Mouse (Mus musculus): ENCODE results near the gene Chpf. TPM values are rescaled to one million over a fixed set of nuclear protein-coding genes. Genes with fewer than 3 reads are reported as not detected.

Chpf gene
- polyA plus RNA-seq, 1 experiment from 2014 or later, result 39.7 TPM

GRCm38 (mm10) chr1:75487405-75488161 lies 8.5 kb upstream of the Chpf start:
- Histone ChIP-seq H3K27me3 (ENCODE audit: control insufficient read depth, insufficient read depth, low read length) (peaks cover 46% of the 10 kb centered on the region), H3K9me3 (ENCODE audit: control insufficient read depth, low read length) (no peaks in the 10 kb centered on the region), H3K4me2 (ENCODE audit: low read length) (peak overlapping the region; percentile 86), H3K27ac (replicated peaks; ENCODE audit: low read depth, low read length) (no peak overlapping the region), H3K36me3 (ENCODE audit: control insufficient read depth, insufficient read depth, low read length) (peaks cover 50% of the 10 kb centered on the region), H3K9ac (replicated peaks; ENCODE audit: low read length) (peak overlapping the region; percentile 45; the same call in 1 of the 2 replicates), H3K4me3 (replicated peaks; ENCODE audit: low read depth, low read length) (peak overlapping the region; percentile 45), H3K4me1 (ENCODE audit: control insufficient read depth, insufficient read depth, low read length) (peaks cover 18% of the 10 kb centered on the region)
- WGBS, result 1% methylated on average over 62 of the region's 62 CpGs
- DNase-seq, result peak; percentile 84
- peak; percentile 70 for ATAC-seq (ENCODE audit: low FRiP score, low TSS enrichment)

DNA sequence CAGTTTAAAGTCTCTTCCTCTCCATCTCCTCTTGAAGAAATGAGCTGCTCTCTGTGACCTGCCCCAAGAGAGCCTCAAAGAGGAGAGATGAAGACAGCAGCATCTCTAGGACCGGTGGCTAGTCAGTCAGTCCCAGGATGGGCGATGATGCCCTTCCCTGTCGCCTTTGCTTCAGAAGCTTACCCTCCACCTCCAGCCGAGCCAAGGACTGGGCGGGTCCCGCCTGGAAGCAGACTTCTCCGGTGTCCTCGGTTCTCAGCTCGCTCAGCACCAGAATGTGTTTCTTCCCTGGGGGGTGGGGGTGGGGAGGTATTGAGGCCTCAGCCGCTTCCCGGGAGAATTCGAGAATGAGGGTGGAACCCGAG lies 7.9 kb upstream of the Chpf start:
- ATAC-seq (ENCODE audit: low FRiP score, low TSS enrichment) (no peak), DNase-seq (no peak)
- peaks cover 53% of the 10 kb centered on the region for H3K36me3 ChIP-seq (ENCODE audit: control insufficient read depth, insufficient read depth, low read length)

DNA sequence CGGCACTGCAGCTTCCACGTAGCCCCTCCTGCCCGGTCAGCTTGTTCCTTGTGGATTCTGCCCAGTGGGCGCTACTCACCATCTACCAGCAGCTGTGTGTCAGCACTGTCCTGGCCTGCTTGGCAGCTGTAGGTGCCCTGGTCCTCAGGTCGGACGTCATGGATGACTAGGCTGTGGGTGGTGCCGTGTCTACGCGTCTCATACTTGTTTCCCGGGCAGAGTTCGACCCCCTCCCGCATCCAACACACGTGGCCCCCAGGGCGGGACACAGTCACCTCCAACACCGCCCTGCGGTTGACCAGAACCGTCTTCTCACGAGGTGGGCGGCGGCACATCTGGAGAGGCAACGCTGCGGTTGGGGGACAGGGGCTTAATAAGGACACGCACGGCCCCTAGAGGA lies 7.5 kb upstream of the Chpf start:
- H3K9me3 ChIP-seq (ENCODE audit: control insufficient read depth, low read length), result no peaks in the 10 kb centered on the region
- peaks cover 46% of the 10 kb centered on the region for H3K27me3 ChIP-seq (ENCODE audit: control insufficient read depth, insufficient read depth, low read length)
- DNase-seq (no peak), ATAC-seq (ENCODE audit: low FRiP score, low TSS enrichment) (no peak)
- 6% methylated on average over 24 of the region's 24 CpGs for WGBS
- no peak overlapping the region for H3K27ac ChIP-seq (replicated peaks; ENCODE audit: low read depth, low read length)
- peaks cover 50% of the 10 kb centered on the region for H3K36me3 ChIP-seq (ENCODE audit: control insufficient read depth, insufficient read depth, low read length)
- H3K9ac ChIP-seq (replicated peaks; ENCODE audit: low read length), result no peak overlapping the region; the same call in 1 of the 2 replicates
- H3K4me1 ChIP-seq (ENCODE audit: control insufficient read depth, insufficient read depth, low read length), result peaks cover 18% of the 10 kb centered on the region
- H3K4me2 ChIP-seq (ENCODE audit: low read length), result peak overlapping the region; percentile 86
- no peak overlapping the region for H3K4me3 ChIP-seq (replicated peaks; ENCODE audit: low read depth, low read length)

More for the DNA sequence above, 7.9 kb upstream of the Chpf start:
- peak overlapping the region; percentile 45 for H3K4me3 ChIP-seq (replicated peaks; ENCODE audit: low read depth, low read length)
- no peak overlapping the region for H3K27ac ChIP-seq (replicated peaks; ENCODE audit: low read depth, low read length)
- peak overlapping the region; percentile 45; the same call in 1 of the 2 replicates for H3K9ac ChIP-seq (replicated peaks; ENCODE audit: low read length)
- 1% methylated on average over 13 of the region's 13 CpGs for WGBS
- peak overlapping the region; percentile 86 for H3K4me2 ChIP-seq (ENCODE audit: low read length)
- peaks cover 46% of the 10 kb centered on the region for H3K27me3 ChIP-seq (ENCODE audit: control insufficient read depth, insufficient read depth, low read length)
- H3K4me1 ChIP-seq (ENCODE audit: control insufficient read depth, insufficient read depth, low read length), result peaks cover 18% of the 10 kb centered on the region
- no peaks in the 10 kb centered on the region for H3K9me3 ChIP-seq (ENCODE audit: control insufficient read depth, low read length)

GRCm38 (mm10) chr1:75480735-75481134 lies 1.6 kb upstream of the Chpf start:
- DNase-seq, result no peak
- Histone ChIP-seq H3K9ac (replicated peaks; ENCODE audit: low read length) (peak overlapping the region; percentile 90; the same call in 1 of the 2 replicates), H3K36me3 (ENCODE audit: control insufficient read depth, insufficient read depth, low read length) (peaks cover 47% of the 10 kb centered on the region), H3K27ac (replicated peaks; ENCODE audit: low read depth, low read length) (no peak overlapping the region), H3K4me3 (replicated peaks; ENCODE audit: low read depth, low read length) (peak overlapping the region; percentile 87), H3K4me1 (ENCODE audit: control insufficient read depth, insufficient read depth, low read length) (peaks cover 32% of the 10 kb centered on the region), H3K4me2 (ENCODE audit: low read length) (peak overlapping the region; percentile 86), H3K9me3 (ENCODE audit: control insufficient read depth, low read length) (no peaks in the 10 kb centered on the region), H3K27me3 (ENCODE audit: control insufficient read depth, insufficient read depth, low read length) (peaks cover 16% of the 10 kb centered on the region)
- WGBS, result 86% methylated on average over 7 of the region's 7 CpGs
- no peak for ATAC-seq (ENCODE audit: low FRiP score, low TSS enrichment)

DNA sequence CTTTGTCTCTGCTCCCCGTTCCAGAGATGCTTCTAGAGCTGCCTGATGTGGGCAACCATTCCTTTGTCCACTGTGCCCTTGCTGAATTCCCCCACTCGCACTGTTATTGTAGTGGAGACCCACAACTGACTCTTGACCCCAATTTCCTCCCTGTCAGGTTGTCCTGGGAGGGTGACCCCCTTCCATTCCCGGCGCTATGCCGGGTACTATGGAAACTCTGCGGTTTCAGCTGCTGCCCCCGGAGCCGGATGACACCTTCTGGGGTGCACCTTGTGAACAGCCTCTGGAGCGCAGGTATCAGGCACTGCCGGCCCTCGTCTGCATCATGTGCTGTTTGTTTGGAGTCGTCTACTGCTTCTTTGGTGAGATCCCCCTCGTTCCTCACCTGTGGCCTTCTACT lies 929 bp upstream of the Chpf start:
- H3K27ac ChIP-seq (replicated peaks; ENCODE audit: low read depth, low read length), result peak overlapping the region; percentile 89
- peaks cover 9% of the 10 kb centered on the region for H3K27me3 ChIP-seq (ENCODE audit: control insufficient read depth, insufficient read depth, low read length)
- H3K9me3 ChIP-seq (ENCODE audit: control insufficient read depth, low read length), result no peaks in the 10 kb centered on the region
- DNase-seq (peak; percentile 58), ATAC-seq (ENCODE audit: low FRiP score, low TSS enrichment) (no peak)
- peaks cover 47% of the 10 kb centered on the region for H3K36me3 ChIP-seq (ENCODE audit: control insufficient read depth, insufficient read depth, low read length)
- peak overlapping the region; percentile 86 for H3K4me2 ChIP-seq (ENCODE audit: low read length)
- H3K4me3 ChIP-seq (replicated peaks; ENCODE audit: low read depth, low read length), result peak overlapping the region; percentile 87
- WGBS, result 16% methylated on average over 13 of the region's 13 CpGs
- peaks cover 32% of the 10 kb centered on the region for H3K4me1 ChIP-seq (ENCODE audit: control insufficient read depth, insufficient read depth, low read length)
- H3K9ac ChIP-seq (replicated peaks; ENCODE audit: low read length), result peak overlapping the region; percentile 90

DNA sequence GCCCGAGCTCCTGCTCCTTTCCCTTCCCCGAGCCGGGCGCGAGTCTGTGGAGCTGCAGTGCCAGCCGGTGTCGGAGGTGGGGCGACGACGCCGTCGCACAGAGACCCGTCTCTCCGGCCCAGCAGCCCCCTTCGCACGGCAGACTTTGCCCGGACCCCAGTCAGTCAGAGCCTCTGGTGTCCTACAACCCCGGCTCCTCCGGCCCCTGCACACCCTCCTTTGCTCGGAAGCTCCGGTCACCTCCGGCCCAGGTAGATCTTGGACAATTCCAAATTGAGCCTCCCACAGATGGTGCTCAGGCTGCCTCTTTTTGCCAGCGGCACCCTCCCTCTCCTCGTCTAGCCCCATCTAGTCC lies 505 bp upstream of the Chpf start:
- Histone ChIP-seq H3K4me3 (replicated peaks; ENCODE audit: low read depth, low read length) (peak overlapping the region; percentile 87), H3K9ac (replicated peaks; ENCODE audit: low read length) (peak overlapping the region; percentile 90), H3K9me3 (ENCODE audit: control insufficient read depth, low read length) (no peaks in the 10 kb centered on the region), H3K4me1 (ENCODE audit: control insufficient read depth, insufficient read depth, low read length) (peaks cover 32% of the 10 kb centered on the region), H3K36me3 (ENCODE audit: control insufficient read depth, insufficient read depth, low read length) (peaks cover 47% of the 10 kb centered on the region), H3K27ac (replicated peaks; ENCODE audit: low read depth, low read length) (peak overlapping the region; percentile 89), H3K4me2 (ENCODE audit: low read length) (peak overlapping the region; percentile 86), H3K27me3 (ENCODE audit: control insufficient read depth, insufficient read depth, low read length) (peaks cover 5% of the 10 kb centered on the region; the same call in 1 of the 2 replicates)
- no peak for ATAC-seq (ENCODE audit: low FRiP score, low TSS enrichment)
- no peak for DNase-seq
- under 1% methylated on average over 24 of the region's 24 CpGs for WGBS

DNA sequence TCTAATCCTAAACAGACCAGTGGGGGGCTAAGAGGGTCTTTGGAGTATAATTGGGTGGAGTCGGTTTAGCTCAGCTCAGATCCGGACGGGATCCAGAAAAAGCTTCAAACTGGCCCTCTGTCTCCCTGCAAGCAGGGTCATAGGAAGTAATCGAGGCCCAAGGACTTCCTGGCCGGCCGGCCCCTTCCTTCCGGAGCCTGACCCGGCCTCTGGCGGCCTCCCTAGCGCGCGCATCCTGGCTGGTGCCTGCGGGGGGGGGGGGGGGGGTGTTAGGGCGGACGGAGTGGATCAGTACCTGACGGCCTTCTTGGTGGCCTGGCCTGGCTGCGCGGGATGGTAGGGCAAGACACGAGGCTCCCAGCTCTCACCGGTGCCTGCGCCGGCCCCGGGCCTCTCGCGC lies 610 bp downstream of the Chpf start:
- H3K4me2 ChIP-seq (ENCODE audit: low read length), result peak overlapping the region; percentile 86
- WGBS, result 0% methylated on average over 20 of the region's 25 CpGs
- no peaks in the 10 kb centered on the region for H3K9me3 ChIP-seq (ENCODE audit: control insufficient read depth, low read length)
- H3K4me1 ChIP-seq (ENCODE audit: control insufficient read depth, insufficient read depth, low read length), result peaks cover 32% of the 10 kb centered on the region
- peak overlapping the region; percentile 87 for H3K4me3 ChIP-seq (replicated peaks; ENCODE audit: low read depth, low read length)
- DNase-seq (peak; percentile 49), ATAC-seq (ENCODE audit: low FRiP score, low TSS enrichment) (peak; percentile 15; the same call in 1 of the 2 replicates)
- H3K9ac ChIP-seq (replicated peaks; ENCODE audit: low read length), result peak overlapping the region; percentile 90
- H3K36me3 ChIP-seq (ENCODE audit: control insufficient read depth, insufficient read depth, low read length), result peaks cover 47% of the 10 kb centered on the region
- peak overlapping the region; percentile 89 for H3K27ac ChIP-seq (replicated peaks; ENCODE audit: low read depth, low read length)
- no peaks in the 10 kb centered on the region for H3K27me3 ChIP-seq (ENCODE audit: control insufficient read depth, insufficient read depth, low read length)

DNA sequence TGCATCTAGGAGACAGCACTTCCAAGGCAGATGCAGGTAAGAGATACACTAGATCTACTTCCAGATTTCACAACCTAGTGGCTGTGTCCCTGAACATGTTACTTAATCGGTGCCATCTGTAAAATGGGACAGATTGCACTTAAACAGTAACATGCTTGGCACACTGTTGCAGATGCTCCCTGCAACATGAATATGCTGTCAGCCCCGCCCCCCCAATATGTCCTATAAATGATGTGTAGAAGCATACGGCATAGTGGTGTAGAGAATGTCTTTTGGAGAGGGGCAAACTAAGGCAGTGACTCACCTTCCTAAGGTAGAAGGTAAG lies 1.2 kb downstream of the Chpf start:
- peaks cover 32% of the 10 kb centered on the region for H3K4me1 ChIP-seq (ENCODE audit: control insufficient read depth, insufficient read depth, low read length)
- H3K27me3 ChIP-seq (ENCODE audit: control insufficient read depth, insufficient read depth, low read length), result no peaks in the 10 kb centered on the region
- H3K9me3 ChIP-seq (ENCODE audit: control insufficient read depth, low read length), result no peaks in the 10 kb centered on the region
- H3K9ac ChIP-seq (replicated peaks; ENCODE audit: low read length), result peak overlapping the region; percentile 39; the same call in 1 of the 2 replicates
- H3K36me3 ChIP-seq (ENCODE audit: control insufficient read depth, insufficient read depth, low read length), result peaks cover 47% of the 10 kb centered on the region
- no peak overlapping the region for H3K27ac ChIP-seq (replicated peaks; ENCODE audit: low read depth, low read length)
- WGBS, result 61% methylated on average over 3 of the region's 3 CpGs
- DNase-seq (no peak), ATAC-seq (ENCODE audit: low FRiP score, low TSS enrichment) (no peak)
- peak overlapping the region; percentile 86 for H3K4me2 ChIP-seq (ENCODE audit: low read length)
- H3K4me3 ChIP-seq (replicated peaks; ENCODE audit: low read depth, low read length), result peak overlapping the region; percentile 87
